Mouse (Mus musculus) E14TG2a.4 (cell line): Measurements from ENCODE around the gene Vim.

Source experiments
- H3K27me3 ChIP-seq: 2 replicates; pipeline ENCODE4 v1.6.1; 2014; ENCODE audit warnings: low read length, control low read depth; ENCODE audit not compliant: insufficient read depth
- H3K36me3 ChIP-seq: 2 replicates; pipeline ENCODE4 v1.6.1; 2014; ENCODE audit warnings: low read length, control low read depth; ENCODE audit not compliant: insufficient read depth
- H3K4me1 ChIP-seq: replicated peaks from 2 replicates; pipeline ENCODE4 v1.6.1; 2014; ENCODE audit warnings: low read depth, low read length, control low read depth
- H3K4me3 ChIP-seq: replicated peaks from 2 replicates; pipeline ENCODE4 v1.5.1; 2014; ENCODE audit warnings: mild to moderate bottlenecking, low read length
- H3K9me3 ChIP-seq: 2 replicates; pipeline ENCODE4 v1.6.1; 2014; ENCODE audit warnings: low read length, control low read depth
- CTCF ChIP-seq: conservative IDR thresholded peaks from 2 replicates; pipeline ENCODE4 v1.5.1; 2014; ENCODE audit warnings: low read length
- NANOG ChIP-seq: IDR thresholded peaks from 2 replicates; pipeline ENCODE4 v1.6.1; 2014; ENCODE audit warnings: borderline replicate concordance, low read length, mixed read lengths
- POU5F1 ChIP-seq: IDR thresholded peaks from 2 replicates; pipeline ENCODE4 v1.6.1; 2014; ENCODE audit warnings: low read length, borderline replicate concordance

Gene Vim

DNA sequence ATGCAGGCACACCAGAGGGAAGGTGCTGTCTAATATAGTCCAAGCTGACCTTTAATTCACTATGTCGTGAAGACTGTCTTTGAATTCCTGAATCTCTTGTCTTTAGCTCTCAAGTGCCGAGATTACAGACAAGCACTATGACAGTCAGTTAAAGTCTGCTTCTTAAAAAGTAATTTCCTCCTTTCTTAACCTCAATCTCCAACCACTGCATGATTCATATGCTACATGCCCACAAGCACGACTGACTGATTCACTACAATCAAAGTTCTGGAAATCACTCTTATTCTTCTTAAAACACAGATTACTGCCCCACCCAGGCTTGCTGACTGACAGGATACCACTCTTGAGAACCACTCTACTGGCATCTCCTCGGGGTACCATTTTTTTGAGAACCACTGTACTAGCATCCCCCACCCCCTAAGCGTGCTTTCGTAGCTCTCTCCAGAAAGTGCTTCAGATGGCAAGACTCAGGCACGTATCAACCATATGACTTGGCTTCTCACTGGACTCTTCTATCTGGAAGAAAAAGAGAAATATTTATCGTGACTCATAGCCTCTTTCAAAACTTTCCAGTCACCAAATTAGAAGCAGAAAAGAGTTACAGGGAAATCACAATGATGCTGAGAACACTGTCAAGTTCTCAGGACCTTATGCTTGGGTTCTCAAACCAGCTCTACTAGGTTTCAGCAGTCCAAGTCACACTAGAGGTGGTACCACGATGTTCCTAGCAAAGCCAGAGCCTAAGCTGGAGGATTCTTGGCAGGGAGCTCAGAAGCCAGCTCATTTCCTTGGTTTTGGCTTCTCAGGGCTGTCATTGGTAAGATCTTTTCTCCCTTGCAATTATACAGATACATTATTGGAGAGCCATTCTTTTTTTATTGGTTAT lies 16.3 kb upstream of the Vim start:
- no peaks in the 10 kb centered on the region for H3K36me3 ChIP-seq
- H3K4me3 ChIP-seq = no peak overlapping the region
- H3K4me1 ChIP-seq = peaks cover 8% of the 10 kb centered on the region; the same call in 1 of the 2 replicates
- H3K27me3 ChIP-seq = no peaks in the 10 kb centered on the region
- no peaks in the 10 kb centered on the region for H3K9me3 ChIP-seq
- no peak for TF ChIP-seq POU5F1
- no peak for TF ChIP-seq CTCF
- TF ChIP-seq NANOG = no peak

DNA sequence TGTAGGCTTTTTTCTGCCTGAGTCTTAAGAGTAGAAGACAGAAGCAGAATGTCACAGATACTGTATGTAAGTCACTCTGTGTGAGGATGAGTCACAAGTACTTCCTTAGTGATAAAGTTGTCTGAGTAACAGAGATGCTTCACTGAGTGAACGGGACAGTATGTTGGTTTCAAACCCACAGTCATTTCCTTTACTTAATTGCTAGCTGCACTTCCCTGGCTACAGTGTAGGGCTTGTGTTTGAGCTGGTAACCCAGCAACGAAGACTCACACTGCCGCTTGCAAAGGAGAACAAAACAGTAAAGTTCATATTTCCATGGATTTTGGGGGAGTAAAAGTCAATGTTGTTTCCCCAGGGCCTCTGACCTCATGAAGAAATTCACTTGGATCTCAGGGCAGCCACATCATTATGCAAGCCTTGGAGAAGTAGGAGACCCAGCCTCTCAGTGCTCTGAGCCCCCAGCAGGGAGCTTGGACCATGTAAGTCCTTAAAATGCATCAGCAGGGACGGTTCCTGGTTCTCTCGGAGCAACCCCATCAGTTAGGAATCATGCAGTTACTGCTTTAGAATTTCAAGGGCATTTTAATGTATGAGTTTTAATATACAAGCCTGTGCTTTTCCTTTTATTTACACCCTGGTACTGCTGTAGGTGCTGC lies 15.0 kb upstream of the Vim start:
- H3K4me1 ChIP-seq = peaks cover 8% of the 10 kb centered on the region; the same call in 1 of the 2 replicates
- no peak overlapping the region for H3K4me3 ChIP-seq
- no peaks in the 10 kb centered on the region for H3K36me3 ChIP-seq
- H3K9me3 ChIP-seq = no peaks in the 10 kb centered on the region
- TF ChIP-seq CTCF = no peak
- TF ChIP-seq NANOG = no peak
- TF ChIP-seq POU5F1 = no peak
- no peaks in the 10 kb centered on the region for H3K27me3 ChIP-seq

DNA sequence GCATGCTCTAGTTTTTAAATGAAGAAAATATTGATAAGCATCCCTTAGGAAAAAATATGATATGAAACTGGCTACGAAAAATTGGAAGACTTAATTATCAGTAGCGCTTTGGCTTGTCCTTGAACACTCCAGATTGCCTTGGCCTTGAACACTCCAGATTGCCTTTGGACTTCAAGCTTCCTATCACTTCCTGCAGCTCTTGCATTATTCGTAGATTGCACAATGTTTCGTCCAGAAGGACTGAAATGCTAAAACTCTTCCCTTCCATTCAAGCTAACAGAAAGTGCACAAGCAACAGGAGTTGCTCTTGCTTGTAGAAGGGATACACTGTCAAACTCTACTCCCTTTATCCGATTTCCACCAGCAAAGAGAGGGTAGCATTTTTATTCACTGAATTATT lies 14.4 kb upstream of the Vim start:
- TF ChIP-seq POU5F1 = no peak
- no peak for TF ChIP-seq NANOG
- TF ChIP-seq CTCF = no peak
- Histone ChIP-seq H3K27me3 (no peaks in the 10 kb centered on the region), H3K4me1 (0 out of 2 replicates have a peak, but pooled peaks cover 4% of the 10 kb centered on the region), H3K4me3 (no peak overlapping the region), H3K9me3 (no peaks in the 10 kb centered on the region), H3K36me3 (no peaks in the 10 kb centered on the region)

DNA sequence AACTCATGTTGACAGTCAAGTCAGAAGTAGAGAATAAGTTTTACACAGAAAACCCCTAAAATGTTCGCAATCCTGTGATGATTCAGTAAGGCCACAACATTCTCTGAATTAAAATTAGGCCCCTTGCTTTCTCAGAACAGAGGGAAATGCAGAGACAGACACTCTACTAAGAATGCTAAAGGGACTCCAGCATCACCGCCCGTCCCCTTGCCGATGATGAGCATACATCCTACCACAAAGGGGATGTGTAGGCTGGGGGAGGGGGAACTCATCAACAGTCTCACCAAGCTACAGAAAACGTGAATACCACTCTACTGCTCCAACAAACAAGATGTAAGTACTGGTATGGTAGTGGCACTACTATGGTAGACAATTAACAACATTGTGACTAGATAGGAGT lies 14.0 kb upstream of the Vim start:
- Histone ChIP-seq H3K4me1 (0 out of 2 replicates have a peak, but pooled peaks cover 4% of the 10 kb centered on the region), H3K4me3 (no peak overlapping the region), H3K9me3 (no peaks in the 10 kb centered on the region), H3K27me3 (no peaks in the 10 kb centered on the region), H3K36me3 (no peaks in the 10 kb centered on the region)
- TF ChIP-seq NANOG = no peak
- TF ChIP-seq POU5F1 = no peak
- TF ChIP-seq CTCF = no peak

DNA sequence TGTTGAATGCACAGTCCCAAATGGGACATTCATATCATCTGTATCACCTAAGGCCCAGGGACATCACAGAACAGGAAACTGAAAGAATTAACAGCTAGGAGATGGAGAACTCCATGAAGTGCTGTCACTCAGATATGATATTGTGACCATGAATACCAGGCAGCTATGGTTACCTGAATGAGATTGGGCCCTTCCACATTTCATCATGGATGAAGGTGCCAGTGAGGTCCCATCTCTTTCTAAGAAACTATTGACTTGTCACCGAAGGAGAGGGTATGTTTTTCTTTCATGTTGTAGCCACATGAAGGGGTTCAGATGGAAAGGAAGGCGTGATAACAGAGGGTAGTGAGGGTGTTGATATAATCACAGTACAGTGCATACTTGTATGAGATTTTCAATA lies 13.3 kb upstream of the Vim start:
- 0 out of 2 replicates have a peak, but pooled peaks cover 4% of the 10 kb centered on the region for H3K4me1 ChIP-seq
- no peaks in the 10 kb centered on the region for H3K9me3 ChIP-seq
- no peak overlapping the region for H3K4me3 ChIP-seq
- H3K27me3 ChIP-seq = no peaks in the 10 kb centered on the region
- no peaks in the 10 kb centered on the region for H3K36me3 ChIP-seq
- TF ChIP-seq POU5F1 (no peak), CTCF (no peak), NANOG (no peak)

DNA sequence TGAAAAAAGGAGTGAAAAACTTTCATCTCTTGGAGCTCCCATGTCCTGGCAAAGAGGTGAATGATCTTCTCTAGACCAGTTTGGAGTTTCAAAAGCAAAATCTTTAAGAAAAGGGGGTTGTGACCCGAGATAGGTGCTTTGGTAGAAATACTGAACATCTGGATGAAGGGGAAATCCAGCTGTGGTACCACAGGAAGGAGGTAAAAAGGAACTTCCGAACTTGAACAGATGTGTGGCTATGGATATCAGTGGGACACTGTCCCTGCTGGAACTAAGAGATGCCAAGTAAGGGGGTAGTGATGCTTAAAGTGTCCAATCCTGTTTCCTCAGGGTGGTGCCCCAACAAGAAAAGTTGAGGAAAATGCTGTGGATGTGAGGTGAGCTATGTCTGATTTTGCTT lies 3.6 kb upstream of the Vim start:
- no peaks in the 10 kb centered on the region for H3K36me3 ChIP-seq
- no peaks in the 10 kb centered on the region for H3K9me3 ChIP-seq
- H3K4me1 ChIP-seq = peaks cover 47% of the 10 kb centered on the region
- TF ChIP-seq POU5F1 = no peak
- no peak for TF ChIP-seq NANOG
- no peak for TF ChIP-seq CTCF
- no peaks in the 10 kb centered on the region for H3K27me3 ChIP-seq
- H3K4me3 ChIP-seq = no peak overlapping the region

DNA sequence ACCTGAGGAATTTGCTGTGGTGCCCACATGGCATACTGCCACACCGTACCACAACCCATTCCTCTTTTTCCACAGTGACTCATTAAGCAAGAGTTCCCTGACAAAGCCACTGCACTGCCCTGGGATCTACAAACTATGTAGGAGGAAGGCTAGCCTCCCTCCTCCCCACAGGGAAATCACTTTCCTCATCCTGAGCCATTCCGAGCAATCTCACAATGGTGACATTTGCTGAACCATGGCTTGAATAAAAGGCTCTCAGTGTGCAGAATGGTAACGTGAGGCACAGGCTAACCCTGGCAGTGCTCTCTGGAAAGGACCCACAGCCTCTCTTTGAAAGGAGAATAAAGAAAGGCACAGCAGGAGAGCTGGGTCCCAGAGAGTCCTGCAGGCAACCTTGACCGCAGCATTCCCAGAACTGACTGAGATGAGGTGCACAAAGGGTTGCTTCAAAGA lies 1.6 kb upstream of the Vim start:
- H3K9me3 ChIP-seq = no peaks in the 10 kb centered on the region
- H3K36me3 ChIP-seq = peaks cover 12% of the 10 kb centered on the region
- H3K4me3 ChIP-seq = peak overlapping the region; percentile 35; the same call in 1 of the 2 replicates
- no peaks in the 10 kb centered on the region for H3K27me3 ChIP-seq
- peaks cover 60% of the 10 kb centered on the region for H3K4me1 ChIP-seq
- TF ChIP-seq CTCF = no peak
- TF ChIP-seq NANOG = peak; percentile 56; the same call in 1 of the 2 replicates
- no peak for TF ChIP-seq POU5F1

DNA sequence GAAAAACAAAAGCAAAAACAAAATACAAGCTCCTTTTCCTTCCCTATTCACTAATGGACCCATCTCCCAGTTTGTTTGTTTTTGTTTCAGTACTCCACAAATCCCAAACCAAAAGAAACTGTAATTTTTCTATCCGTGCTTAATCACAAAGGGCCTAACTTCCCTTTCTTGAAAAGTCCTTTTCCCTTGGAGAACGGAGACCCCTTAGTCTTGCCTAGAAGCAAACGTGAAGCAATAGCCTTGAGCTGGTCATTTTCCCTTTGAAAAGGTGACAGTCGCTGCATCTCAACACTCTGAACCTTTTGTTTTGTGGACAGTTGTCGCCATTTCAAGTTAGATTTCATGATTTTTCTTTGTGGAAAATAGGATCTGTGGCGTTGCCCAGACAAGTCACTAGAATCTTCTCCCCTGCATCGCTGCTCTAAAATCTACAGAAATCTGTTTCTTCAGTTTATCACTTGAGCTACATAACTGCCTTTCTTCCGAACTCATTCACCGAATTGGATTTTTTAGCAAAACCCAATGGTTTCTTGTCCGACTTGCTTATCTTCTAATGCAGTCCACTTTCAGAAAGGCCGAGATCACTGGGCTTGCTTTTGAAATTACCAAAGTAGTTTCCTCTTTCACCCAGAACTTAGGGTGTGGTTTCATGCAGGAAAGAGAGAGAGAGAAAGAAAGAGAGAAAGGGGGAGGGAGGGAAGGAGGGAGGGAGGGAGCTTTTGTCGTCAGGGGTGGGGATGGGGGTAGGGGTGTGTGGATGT lies 900 bp upstream of the Vim start:
- Histone ChIP-seq H3K4me1 (peaks cover 60% of the 10 kb centered on the region), H3K36me3 (peaks cover 16% of the 10 kb centered on the region), H3K4me3 (peak overlapping the region; percentile 85), H3K9me3 (no peaks in the 10 kb centered on the region), H3K27me3 (no peaks in the 10 kb centered on the region)
- TF ChIP-seq NANOG = no peak
- no peak for TF ChIP-seq CTCF
- no peak for TF ChIP-seq POU5F1
